Mouse (Mus musculus): ENCODE results near the gene Mmp23. TPM values are rescaled to one million over a fixed set of nuclear protein-coding genes. Genes with fewer than 3 reads are reported as not detected.

Gene Mmp23
- polyA plus RNA-seq, 1 experiment from 2014 or later, result 3.1 TPM

DNA sequence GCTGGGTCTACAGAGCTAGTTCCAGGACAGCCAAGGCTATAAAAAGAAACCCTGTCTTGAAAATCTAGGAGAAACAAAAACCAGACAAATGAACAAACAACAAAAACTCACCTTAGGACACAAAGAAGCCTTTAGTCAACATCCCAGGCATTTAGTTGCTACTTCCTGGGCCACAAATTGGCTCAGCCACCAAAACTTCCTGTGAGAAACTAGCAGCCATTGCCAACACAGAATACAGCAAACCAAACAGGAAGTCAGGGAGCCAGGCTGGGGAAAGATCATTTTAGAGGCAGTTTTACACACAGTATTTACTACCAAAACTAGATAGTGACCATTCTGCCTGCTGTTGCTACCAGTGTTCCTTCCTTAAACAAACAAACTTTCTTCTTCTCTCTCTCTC lies 13.7 kb upstream of the Mmp23 start:
- Histone ChIP-seq H3K27me3 (ENCODE audit: control insufficient read depth, insufficient read depth, low read length) (no peaks in the 10 kb centered on the region), H3K9me3 (ENCODE audit: control insufficient read depth, low read length) (no peaks in the 10 kb centered on the region), H3K4me2 (replicated peaks; ENCODE audit: low read depth, low read length) (no peak overlapping the region), H3K4me1 (replicated peaks; ENCODE audit: control insufficient read depth, insufficient read depth, low read length) (no peaks in the 10 kb centered on the region; the same call in 1 of the 2 replicates), H3K4me3 (ENCODE audit: low read depth, low read length) (no peak overlapping the region), H3K9ac (ENCODE audit: low read depth, low read length) (no peak overlapping the region), H3K36me3 (ENCODE audit: control insufficient read depth, insufficient read depth, low read length) (no peaks in the 10 kb centered on the region), H3K27ac (ENCODE audit: low read depth, low read length) (no peak overlapping the region)
- ATAC-seq (ENCODE audit: low FRiP score) (no peak), DNase-seq (ENCODE audit: low spot score) (no peak)

DNA sequence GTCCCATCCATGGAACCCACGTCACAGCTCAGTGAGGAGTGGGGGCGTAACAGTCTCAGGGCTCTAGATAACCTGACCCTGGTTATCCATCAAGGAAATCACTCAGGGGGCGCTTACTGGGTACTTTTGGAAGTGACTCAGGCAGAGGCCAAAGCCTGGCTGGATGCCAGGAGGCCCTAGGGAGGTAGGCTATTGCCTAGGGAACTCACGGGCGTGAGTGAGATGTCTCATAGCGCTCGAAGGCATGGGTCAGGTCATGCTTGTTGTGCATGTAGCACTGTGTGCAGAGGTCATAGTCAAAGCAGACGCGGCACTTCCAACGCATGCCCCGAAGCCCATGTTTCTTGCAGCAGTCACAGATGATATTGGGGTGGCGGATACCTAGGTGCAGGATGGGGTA lies 7.5 kb upstream of the Mmp23 start:
- WGBS, result 91% methylated on average over 12 of the region's 12 CpGs
- DNase-seq (ENCODE audit: low spot score), result no peak
- no peak overlapping the region for H3K4me3 ChIP-seq (ENCODE audit: low read depth, low read length)
- ATAC-seq (ENCODE audit: low FRiP score), result no peak
- no peak overlapping the region for H3K9ac ChIP-seq (ENCODE audit: low read depth, low read length)
- peaks cover 5% of the 10 kb centered on the region for H3K27me3 ChIP-seq (ENCODE audit: control insufficient read depth, insufficient read depth, low read length)
- no peaks in the 10 kb centered on the region for H3K9me3 ChIP-seq (ENCODE audit: control insufficient read depth, low read length)
- H3K4me2 ChIP-seq (replicated peaks; ENCODE audit: low read depth, low read length), result no peak overlapping the region
- H3K4me1 ChIP-seq (replicated peaks; ENCODE audit: control insufficient read depth, insufficient read depth, low read length), result no peaks in the 10 kb centered on the region
- no peak overlapping the region for H3K27ac ChIP-seq (ENCODE audit: low read depth, low read length)
- H3K36me3 ChIP-seq (ENCODE audit: control insufficient read depth, insufficient read depth, low read length), result no peaks in the 10 kb centered on the region

DNA sequence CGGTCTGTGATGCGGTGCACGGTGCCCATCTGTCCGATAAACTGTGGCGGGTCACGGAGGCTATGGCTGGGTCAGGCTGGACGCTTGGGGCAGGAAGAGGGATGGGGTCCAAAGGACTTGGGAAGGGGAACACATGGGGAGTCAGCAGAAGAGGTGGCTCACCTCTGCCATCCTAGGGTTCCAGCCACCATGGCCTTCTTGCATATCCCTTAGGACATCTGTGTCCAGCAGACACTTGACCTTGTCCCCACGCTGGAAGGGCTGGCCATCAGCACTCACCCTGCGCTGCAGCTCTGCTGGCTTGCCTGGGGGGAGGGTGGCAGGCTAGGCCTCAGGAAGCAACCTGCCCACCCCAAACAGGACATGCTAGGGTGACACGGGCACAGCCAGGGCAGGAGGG lies 5.8 kb upstream of the Mmp23 start:
- ATAC-seq (ENCODE audit: low FRiP score) (no peak), DNase-seq (ENCODE audit: low spot score) (no peak)
- Histone ChIP-seq H3K36me3 (ENCODE audit: control insufficient read depth, insufficient read depth, low read length) (no peaks in the 10 kb centered on the region), H3K9ac (ENCODE audit: low read depth, low read length) (no peak overlapping the region), H3K4me3 (ENCODE audit: low read depth, low read length) (no peak overlapping the region), H3K27me3 (ENCODE audit: control insufficient read depth, insufficient read depth, low read length) (peaks cover 21% of the 10 kb centered on the region), H3K4me1 (replicated peaks; ENCODE audit: control insufficient read depth, insufficient read depth, low read length) (peaks cover 9% of the 10 kb centered on the region), H3K27ac (ENCODE audit: low read depth, low read length) (no peak overlapping the region), H3K4me2 (replicated peaks; ENCODE audit: low read depth, low read length) (no peak overlapping the region), H3K9me3 (ENCODE audit: control insufficient read depth, low read length) (no peaks in the 10 kb centered on the region)
- WGBS, result 94% methylated on average over 10 of the region's 10 CpGs

DNA sequence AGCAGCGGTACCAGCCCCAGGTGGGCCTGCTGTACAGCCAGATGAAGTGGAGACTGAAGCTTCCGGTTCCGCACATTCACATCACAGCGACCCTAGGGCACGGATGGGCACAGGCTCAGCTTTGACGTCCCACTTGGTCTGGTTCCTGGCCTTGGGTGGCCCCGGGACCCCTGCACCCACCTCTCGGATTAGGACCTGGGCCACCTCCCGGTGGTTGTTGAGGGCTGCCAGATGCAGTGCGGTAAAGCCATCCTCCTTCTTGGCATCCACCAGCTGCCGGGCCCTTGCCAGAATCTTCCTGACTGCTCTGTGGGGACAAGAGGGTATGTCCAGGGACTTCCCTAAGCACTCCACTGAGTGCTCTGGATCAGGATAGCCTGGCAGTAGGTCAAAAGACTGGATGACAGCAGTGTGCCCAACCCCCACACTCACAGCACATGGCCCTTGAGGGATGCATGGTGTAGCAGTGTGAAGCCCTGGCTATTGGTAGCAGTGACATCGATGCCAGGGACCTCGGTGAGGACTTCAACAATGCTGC lies 3.1 kb upstream of the Mmp23 start:
- H3K4me2 ChIP-seq (replicated peaks; ENCODE audit: low read depth, low read length), result no peak overlapping the region
- 92% methylated on average over 13 of the region's 13 CpGs for WGBS
- no peak overlapping the region for H3K9ac ChIP-seq (ENCODE audit: low read depth, low read length)
- no peak for ATAC-seq (ENCODE audit: low FRiP score)
- no peak overlapping the region for H3K4me3 ChIP-seq (ENCODE audit: low read depth, low read length)
- no peak for DNase-seq (ENCODE audit: low spot score)
- peaks cover 14% of the 10 kb centered on the region for H3K4me1 ChIP-seq (replicated peaks; ENCODE audit: control insufficient read depth, insufficient read depth, low read length)
- no peak overlapping the region for H3K27ac ChIP-seq (ENCODE audit: low read depth, low read length)
- H3K9me3 ChIP-seq (ENCODE audit: control insufficient read depth, low read length), result no peaks in the 10 kb centered on the region
- no peaks in the 10 kb centered on the region for H3K36me3 ChIP-seq (ENCODE audit: control insufficient read depth, insufficient read depth, low read length)
- H3K27me3 ChIP-seq (ENCODE audit: control insufficient read depth, insufficient read depth, low read length), result peaks cover 47% of the 10 kb centered on the region

DNA sequence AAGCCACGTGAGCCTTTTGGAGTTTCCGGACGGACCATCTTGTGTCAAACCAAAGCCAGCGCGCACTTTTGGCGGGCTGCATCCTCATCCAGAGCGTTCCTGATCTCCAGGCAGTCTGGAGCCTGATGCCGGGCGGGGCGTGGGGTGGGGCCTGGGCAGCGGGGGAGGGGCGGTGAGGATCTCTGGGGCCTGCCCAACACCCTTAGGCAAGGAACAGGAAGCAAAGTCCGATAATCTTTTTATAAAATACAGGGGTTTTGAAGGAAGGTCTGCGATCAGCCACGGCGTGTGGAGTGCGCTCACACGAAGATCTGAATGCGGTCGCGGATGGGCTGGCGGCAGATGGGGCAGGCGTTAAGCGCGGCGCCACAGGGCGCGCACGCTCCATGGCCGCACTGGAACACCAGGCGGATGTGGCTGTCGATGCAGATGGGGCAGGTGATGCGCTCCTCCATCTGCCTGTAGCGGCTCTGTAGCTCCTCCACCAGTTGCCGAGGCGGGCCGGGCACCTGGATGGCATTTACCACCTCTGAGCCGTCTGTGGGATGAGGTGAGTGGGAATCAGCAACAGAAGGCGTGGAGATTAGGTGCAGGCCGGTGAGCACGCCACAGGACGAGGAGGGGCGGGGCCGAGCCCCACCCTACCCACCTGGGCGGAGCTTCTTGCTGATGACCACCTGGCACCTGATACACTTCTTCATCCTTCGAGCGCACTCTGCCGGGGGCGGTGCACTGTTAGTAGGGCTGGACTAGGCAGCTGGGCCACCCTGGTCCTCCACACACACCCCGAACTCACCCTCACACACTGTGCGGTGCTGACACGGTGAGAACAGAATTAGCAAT lies 1.5 kb upstream of the Mmp23 start:
- DNase-seq (ENCODE audit: low spot score) (peak; percentile 59), ATAC-seq (ENCODE audit: low FRiP score) (peak; percentile 28; the same call in 1 of the 2 replicates)
- Histone ChIP-seq H3K9ac (ENCODE audit: low read depth, low read length) (peak overlapping the region; percentile 45; the same call in 1 of the 2 replicates), H3K27me3 (ENCODE audit: control insufficient read depth, insufficient read depth, low read length) (peaks cover 50% of the 10 kb centered on the region), H3K4me3 (ENCODE audit: low read depth, low read length) (peak overlapping the region; percentile 29), H3K9me3 (ENCODE audit: control insufficient read depth, low read length) (no peaks in the 10 kb centered on the region), H3K4me1 (replicated peaks; ENCODE audit: control insufficient read depth, insufficient read depth, low read length) (peaks cover 14% of the 10 kb centered on the region), H3K4me2 (replicated peaks; ENCODE audit: low read depth, low read length) (peak overlapping the region; percentile 66), H3K36me3 (ENCODE audit: control insufficient read depth, insufficient read depth, low read length) (no peaks in the 10 kb centered on the region), H3K27ac (ENCODE audit: low read depth, low read length) (no peak overlapping the region)
- 2% methylated on average over 52 of the region's 52 CpGs for WGBS

DNA sequence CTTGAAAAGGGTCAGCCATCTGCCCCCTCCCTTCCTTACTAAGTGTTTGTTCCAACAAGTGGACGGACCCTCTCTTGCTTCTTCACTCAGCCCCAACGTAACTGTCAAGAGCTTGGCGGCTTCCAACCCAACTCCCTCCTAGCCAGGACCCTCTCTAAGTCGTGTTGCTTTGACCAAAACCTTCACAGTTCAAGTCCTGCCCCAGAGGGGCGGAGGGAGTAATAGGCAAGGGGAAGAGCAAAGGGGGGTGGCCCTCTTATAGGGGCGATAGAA lies 935 bp upstream of the Mmp23 start:
- no peaks in the 10 kb centered on the region for H3K9me3 ChIP-seq (ENCODE audit: control insufficient read depth, low read length)
- peaks cover 50% of the 10 kb centered on the region for H3K27me3 ChIP-seq (ENCODE audit: control insufficient read depth, insufficient read depth, low read length)

DNA sequence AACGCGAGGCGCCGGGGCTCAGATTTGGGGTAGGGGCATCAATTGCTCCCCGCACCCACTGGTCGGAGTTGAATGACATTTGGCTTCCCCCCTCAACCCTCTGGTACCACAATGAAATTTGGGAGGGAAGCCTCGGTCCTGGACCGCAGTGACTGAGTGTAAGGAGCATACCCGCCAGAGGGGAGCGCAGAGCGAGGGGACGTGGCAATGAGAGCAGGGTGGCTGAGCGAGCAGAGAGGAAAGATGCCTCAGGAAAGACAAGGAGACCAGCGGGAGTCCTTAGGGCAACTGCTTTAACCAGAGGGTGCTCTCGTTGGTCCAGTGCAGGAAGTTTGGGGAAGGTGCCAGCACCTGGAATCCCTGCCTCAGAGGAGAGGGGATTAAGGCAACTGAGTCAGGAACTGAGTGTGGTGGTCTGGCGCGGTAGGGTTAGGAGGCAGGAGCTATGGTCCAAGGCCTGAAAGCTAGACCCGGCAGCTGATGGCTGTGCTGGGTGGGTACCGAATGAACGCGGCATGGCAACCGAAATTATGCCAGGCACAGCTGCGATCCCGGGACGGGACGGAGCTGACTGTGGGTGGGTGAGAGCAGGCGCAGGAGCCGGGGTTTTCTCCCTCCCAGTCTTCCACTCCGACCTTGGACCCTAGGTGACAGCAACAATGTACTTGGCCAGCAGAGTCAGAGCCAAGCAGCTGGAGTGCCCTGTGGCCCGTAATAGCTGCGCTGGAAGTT lies 433 bp upstream of the Mmp23 start:
- H3K9me3 ChIP-seq (ENCODE audit: control insufficient read depth, low read length), result no peaks in the 10 kb centered on the region
- peak overlapping the region; percentile 58 for H3K9ac ChIP-seq (ENCODE audit: low read depth, low read length)
- peak; percentile 70 for DNase-seq (ENCODE audit: low spot score)
- H3K27me3 ChIP-seq (ENCODE audit: control insufficient read depth, insufficient read depth, low read length), result peaks cover 50% of the 10 kb centered on the region
- WGBS, result 2% methylated on average over 31 of the region's 31 CpGs
- peak overlapping the region; percentile 66 for H3K4me2 ChIP-seq (replicated peaks; ENCODE audit: low read depth, low read length)
- ATAC-seq (ENCODE audit: low FRiP score), result peak; percentile 30; the same call in 1 of the 2 replicates
- no peaks in the 10 kb centered on the region; the same call in 1 of the 2 replicates for H3K36me3 ChIP-seq (ENCODE audit: control insufficient read depth, insufficient read depth, low read length)
- H3K4me3 ChIP-seq (ENCODE audit: low read depth, low read length), result peak overlapping the region; percentile 32
- peaks cover 14% of the 10 kb centered on the region for H3K4me1 ChIP-seq (replicated peaks; ENCODE audit: control insufficient read depth, insufficient read depth, low read length)
- no peak overlapping the region for H3K27ac ChIP-seq (ENCODE audit: low read depth, low read length)

More for the DNA sequence above, 935 bp upstream of the Mmp23 start:
- Histone ChIP-seq H3K4me3 (ENCODE audit: low read depth, low read length) (peak overlapping the region; percentile 29; the same call in 1 of the 2 replicates), H3K27ac (ENCODE audit: low read depth, low read length) (no peak overlapping the region), H3K4me2 (replicated peaks; ENCODE audit: low read depth, low read length) (peak overlapping the region; percentile 66), H3K4me1 (replicated peaks; ENCODE audit: control insufficient read depth, insufficient read depth, low read length) (peaks cover 14% of the 10 kb centered on the region), H3K36me3 (ENCODE audit: control insufficient read depth, insufficient read depth, low read length) (no peaks in the 10 kb centered on the region), H3K9ac (ENCODE audit: low read depth, low read length) (peak overlapping the region; percentile 45; the same call in 1 of the 2 replicates)
- WGBS, result 4% methylated on average over 6 of the region's 6 CpGs
- ATAC-seq (ENCODE audit: low FRiP score) (peak; percentile 2; the same call in 1 of the 2 replicates), DNase-seq (ENCODE audit: low spot score) (no peak)

DNA sequence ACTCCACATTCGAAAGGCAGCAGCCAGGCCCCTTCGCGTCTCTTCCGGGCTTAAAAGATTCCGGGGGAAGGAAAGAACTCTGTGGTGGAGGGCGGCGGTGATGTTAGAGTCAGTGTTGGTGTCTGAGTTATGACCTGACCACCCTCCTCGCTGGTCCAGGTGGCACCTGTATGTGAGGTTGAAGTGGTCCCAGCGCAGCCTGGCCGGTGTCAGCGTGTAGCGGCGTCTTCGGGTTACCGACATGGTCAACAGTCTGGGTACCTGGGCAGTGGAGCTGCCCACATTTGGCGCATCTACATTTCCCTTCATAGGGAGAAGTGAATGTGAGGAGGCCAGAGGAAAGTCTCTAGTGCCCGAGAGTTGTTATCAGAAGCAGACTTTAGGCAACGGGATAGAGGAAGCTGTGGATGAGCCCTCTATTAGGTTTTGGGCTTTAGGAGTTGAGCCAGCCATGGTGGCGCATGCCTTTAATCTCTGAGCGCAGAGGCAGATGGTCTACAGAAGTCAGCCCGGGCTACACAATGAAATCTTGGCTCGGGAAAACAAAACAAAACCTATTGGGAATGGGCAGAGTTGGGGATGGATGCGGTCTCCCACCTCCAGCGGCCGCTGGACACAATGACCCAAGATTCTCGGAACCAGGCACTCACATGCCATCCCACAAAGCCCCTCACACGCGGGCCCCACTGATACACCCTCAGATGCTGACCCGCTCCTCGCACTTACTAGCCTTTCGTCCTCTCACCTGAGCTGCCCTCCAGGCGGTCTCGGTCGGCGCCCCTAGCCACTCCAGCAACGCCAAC lies 700 bp downstream of the Mmp23 start:
- Histone ChIP-seq H3K9ac (ENCODE audit: low read depth, low read length) (peak overlapping the region; percentile 58), H3K36me3 (ENCODE audit: control insufficient read depth, insufficient read depth, low read length) (peaks cover 5% of the 10 kb centered on the region), H3K4me2 (replicated peaks; ENCODE audit: low read depth, low read length) (peak overlapping the region; percentile 66), H3K27ac (ENCODE audit: low read depth, low read length) (no peak overlapping the region), H3K27me3 (ENCODE audit: control insufficient read depth, insufficient read depth, low read length) (peaks cover 50% of the 10 kb centered on the region), H3K4me1 (replicated peaks; ENCODE audit: control insufficient read depth, insufficient read depth, low read length) (peaks cover 14% of the 10 kb centered on the region), H3K9me3 (ENCODE audit: control insufficient read depth, low read length) (no peaks in the 10 kb centered on the region), H3K4me3 (ENCODE audit: low read depth, low read length) (peak overlapping the region; percentile 32)
- WGBS, result 23% methylated on average over 35 of the region's 36 CpGs
- ATAC-seq (ENCODE audit: low FRiP score) (no peak), DNase-seq (ENCODE audit: low spot score) (peak; percentile 23)
